In genomic region chr7:27284865-27285697, GRCm38 (mm10) we compare ENCODE assay signal across 8 mouse cellular contexts. TPM values are rescaled to one million over a fixed set of nuclear protein-coding genes. Genes with fewer than 3 reads are reported as not detected.
DNase-seq lines count a peak whose midpoint lies in the region; ATAC-seq and TF ChIP-seq lines count a peak whose summit lies in the region.

No protein-coding gene starts in this region.

- H3K79me2 ChIP-seq in liver, adult 2 months (ENCODE audit: control insufficient read depth, insufficient read depth, low read length): no peaks in the 10 kb centered on the region

- WGBS in hindbrain, embryonic 10.5 days: 2% methylated on average over 28 of the region's 28 CpGs
- WGBS in liver, adult 2 months: 5% methylated on average over 28 of the region's 28 CpGs
- 2% methylated on average over 28 of the region's 28 CpGs for WGBS in midbrain, embryonic 16.5 days

- TF ChIP-seq POLR2A in liver, adult 2 months (IDR thresholded peaks at IDR 0.05; ENCODE audit: extremely low read depth, insufficient read depth, low read length): no peak

- DNase-seq in adrenal gland, postnatal 10 days: peak; percentile 58
- no peak for DNase-seq in adrenal gland, postnatal 4 days (ENCODE audit: low spot score in 2 of 2)
- peak; percentile 60 for DNase-seq in adrenal gland, postnatal 14 days
- peak; percentile 29 for DNase-seq in forelimb bud, embryonic 11.5 days (ENCODE audit: low read depth, low spot score)
- peak; percentile 63 for DNase-seq in hindbrain, embryonic 10.5 days (ENCODE audit: low spot score)
- no peak for DNase-seq in liver, adult 2 months (ENCODE audit: extremely low read depth, low read depth, low spot score)
- DNase-seq in thymus, postnatal 4 days: peak; percentile 64

- peak overlapping the region; percentile 26 for H3K4me3 ChIP-seq in hindbrain, embryonic 10.5 days
- no peak overlapping the region for H3K4me3 ChIP-seq in liver, adult 2 months (ENCODE audit: insufficient read depth, low read depth, low read length)
- peak overlapping the region; percentile 0 for H3K4me3 ChIP-seq in midbrain, embryonic 16.5 days (ENCODE audit: low read depth, low read length)

- H3K27ac ChIP-seq in hindbrain, embryonic 10.5 days: peak overlapping the region; percentile 64; the same call in 1 of the 2 replicates
- no peak overlapping the region for H3K27ac ChIP-seq in liver, adult 2 months (replicated peaks; ENCODE audit: insufficient read depth, low read depth, low read length)
- no peak overlapping the region for H3K27ac ChIP-seq in midbrain, embryonic 16.5 days (ENCODE audit: low read length)

- peak; percentile 55 for ATAC-seq in midbrain, embryonic 16.5 days

- peaks cover 20% of the 10 kb centered on the region for H3K27me3 ChIP-seq in hindbrain, embryonic 10.5 days (ENCODE audit: insufficient read depth, poor library complexity, severe bottlenecking)
- H3K27me3 ChIP-seq in liver, adult 2 months (ENCODE audit: control insufficient read depth, insufficient read depth, low read length): no peaks in the 10 kb centered on the region; the same call in 1 of the 2 replicates
- no peaks in the 10 kb centered on the region for H3K27me3 ChIP-seq in midbrain, embryonic 16.5 days (ENCODE audit: control insufficient read depth, insufficient read depth, low read depth, low read length)

- H3K9ac ChIP-seq in liver, adult 2 months (ENCODE audit: low read depth, low read length): no peak overlapping the region
- H3K9ac ChIP-seq in midbrain, embryonic 16.5 days (ENCODE audit: low read depth, low read length): no peak overlapping the region

- H3K9me3 ChIP-seq in hindbrain, embryonic 10.5 days: no peaks in the 10 kb centered on the region
- H3K9me3 ChIP-seq in midbrain, embryonic 16.5 days (replicated peaks; ENCODE audit: control insufficient read depth, low read length, poor library complexity, severe bottlenecking): no peaks in the 10 kb centered on the region

- peaks cover 14% of the 10 kb centered on the region for H3K4me1 ChIP-seq in hindbrain, embryonic 10.5 days (replicated peaks)
- H3K4me1 ChIP-seq in liver, adult 2 months (ENCODE audit: control insufficient read depth, insufficient read depth, low read length): no peaks in the 10 kb centered on the region
- H3K4me1 ChIP-seq in midbrain, embryonic 16.5 days (ENCODE audit: control insufficient read depth, insufficient read depth, low read length): 0 out of 2 replicates have a peak, but pooled peaks cover 3% of the 10 kb centered on the region

- peaks cover 24% of the 10 kb centered on the region for H3K36me3 ChIP-seq in hindbrain, embryonic 10.5 days
- no peaks in the 10 kb centered on the region for H3K36me3 ChIP-seq in liver, adult 2 months (ENCODE audit: control insufficient read depth, insufficient read depth, low read length)
- H3K36me3 ChIP-seq in midbrain, embryonic 16.5 days (ENCODE audit: control insufficient read depth, insufficient read depth, low read length): peaks cover 8% of the 10 kb centered on the region; the same call in 1 of the 2 replicates

- TF ChIP-seq CTCF in liver, adult 2 months (IDR thresholded peaks at IDR 0.05; ENCODE audit: low read depth, low read length): peak; percentile 56

- peak overlapping the region; percentile 39; the same call in 1 of the 2 replicates for H3K4me2 ChIP-seq in midbrain, embryonic 16.5 days (ENCODE audit: low read length)

RNA-seq across cellular contexts. Expression of gene Numbl, which starts 26.8 kb away (rescaled TPM):
- 10 to 100 TPM; 11.3 to 13.6 TPM for total RNA-seq in adrenal gland, postnatal 10 days (2021)
- total RNA-seq in adrenal gland, postnatal 4 days (2021): 10 to 100 TPM; 21.0 to 21.1 TPM
- total RNA-seq in adrenal gland, postnatal 14 days (2021): 8.7 and 11.9 TPM in 2 replicates
- 28.9 and 53.1 TPM in 2 replicates for polyA plus RNA-seq in hindbrain, embryonic 10.5 days (2016; fragmentation: Nextera tagmentation; extraction: Ambion mirVana)
- total RNA-seq in liver, adult 2 months (2014; rRNA removed): 0.46 and 0.74 TPM in 2 replicates
- 0.62 and 1.5 TPM in 2 replicates for polyA plus RNA-seq in liver, adult 2 months (2012; rRNA removed)
- polyA plus RNA-seq in midbrain, embryonic 16.5 days (2015; fragmentation: Nextera tagmentation; extraction: Ambion mirVana): 51.2 and 53.6 TPM in 2 replicates

RNA-seq across cellular contexts. Expression of gene Coq8b, which starts 52.3 kb away (rescaled TPM):
- total RNA-seq in adrenal gland, postnatal 10 days (2021): 10 to 100 TPM; 33.1 to 36.8 TPM
- total RNA-seq in adrenal gland, postnatal 4 days (2021): 10 to 100 TPM; 37.1 to 42.0 TPM
- total RNA-seq in adrenal gland, postnatal 14 days (2021): 44.2 and 44.8 TPM in 2 replicates
- polyA plus RNA-seq in hindbrain, embryonic 10.5 days (2016; fragmentation: Nextera tagmentation; extraction: Ambion mirVana): 22.4 and 27.2 TPM in 2 replicates
- total RNA-seq in liver, adult 2 months (2014; rRNA removed): 11.9 and 16.6 TPM in 2 replicates
- polyA plus RNA-seq in liver, adult 2 months (2012; rRNA removed): 35.2 and 36.2 TPM in 2 replicates
- 21.1 and 23.7 TPM in 2 replicates for polyA plus RNA-seq in midbrain, embryonic 16.5 days (2015; fragmentation: Nextera tagmentation; extraction: Ambion mirVana)

RNA-seq across cellular contexts. Expression of gene Ltbp4, which starts 52.4 kb away (rescaled TPM):
- total RNA-seq in adrenal gland, postnatal 10 days (2021): 100 to 1,000 TPM; 107 to 111 TPM
- total RNA-seq in adrenal gland, postnatal 4 days (2021): 100 to 1,000 TPM in 1 of 2 experiments, 10 to 100 TPM in 1; 95.4 to 102 TPM
- total RNA-seq in adrenal gland, postnatal 14 days (2021): 122 and 126 TPM in 2 replicates
- polyA plus RNA-seq in hindbrain, embryonic 10.5 days (2016; fragmentation: Nextera tagmentation; extraction: Ambion mirVana): 5.8 and 7.5 TPM in 2 replicates
- 9.4 and 24.2 TPM in 2 replicates for total RNA-seq in liver, adult 2 months (2014; rRNA removed)
- 29.2 and 32.5 TPM in 2 replicates for polyA plus RNA-seq in liver, adult 2 months (2012; rRNA removed)
- polyA plus RNA-seq in midbrain, embryonic 16.5 days (2015; fragmentation: Nextera tagmentation; extraction: Ambion mirVana): 14.1 and 14.3 TPM in 2 replicates

RNA-seq across cellular contexts. Expression of gene Itpkc, which starts 56.6 kb away (rescaled TPM):
- 10 to 100 TPM in 1 of 2 experiments, 1 to 10 TPM in 1; 9.6 to 10.5 TPM for total RNA-seq in adrenal gland, postnatal 10 days (2021)
- total RNA-seq in adrenal gland, postnatal 4 days (2021): 10 to 100 TPM; 12.7 to 14.4 TPM
- 8.6 and 9.6 TPM in 2 replicates for total RNA-seq in adrenal gland, postnatal 14 days (2021)
- 5.6 and 6.8 TPM in 2 replicates for polyA plus RNA-seq in hindbrain, embryonic 10.5 days (2016; fragmentation: Nextera tagmentation; extraction: Ambion mirVana)
- 3.5 and 6.0 TPM in 2 replicates for total RNA-seq in liver, adult 2 months (2014; rRNA removed)
- 4.0 and 5.8 TPM in 2 replicates for polyA plus RNA-seq in liver, adult 2 months (2012; rRNA removed)
- 6.0 and 7.0 TPM in 2 replicates for polyA plus RNA-seq in midbrain, embryonic 16.5 days (2015; fragmentation: Nextera tagmentation; extraction: Ambion mirVana)

Comparison
In these comparisons a context has a peak if more than half of its experiments do, and no peak if none do; other contexts are left out.
1. DNase-seq: peak in adrenal gland, postnatal 10 days (single experiment), adrenal gland, postnatal 14 days (single experiment), forelimb bud, embryonic 11.5 days (single experiment), hindbrain, embryonic 10.5 days (single experiment) and thymus, postnatal 4 days (single experiment); none in adrenal gland, postnatal 4 days (0 of 2) and liver, adult 2 months (single experiment).